Mouse (Mus musculus) CH12F3 (cell line): ENCODE measurements at regions not wholly inside any gene's neighbourhood (a gene's known extent, or its start where the extent isn't known, plus 50 kb on each side); places are given as distances from the start of the nearest gene placed in this dataset.
"Not testable (repeated sequence)": the region's sequence is repeated elsewhere in the genome, so short reads cannot be mapped to it uniquely, and the experiment has no call there.

ENCODE experiments used
- in situ Hi-C: fragments of 300-500 bp; cut with MboI; formaldehyde crosslinking; loops from 2 replicates; pipeline ENCODE4 v1.14.3; 2020; ENCODE audit warnings: low sequenced_read_pairs

DNA sequence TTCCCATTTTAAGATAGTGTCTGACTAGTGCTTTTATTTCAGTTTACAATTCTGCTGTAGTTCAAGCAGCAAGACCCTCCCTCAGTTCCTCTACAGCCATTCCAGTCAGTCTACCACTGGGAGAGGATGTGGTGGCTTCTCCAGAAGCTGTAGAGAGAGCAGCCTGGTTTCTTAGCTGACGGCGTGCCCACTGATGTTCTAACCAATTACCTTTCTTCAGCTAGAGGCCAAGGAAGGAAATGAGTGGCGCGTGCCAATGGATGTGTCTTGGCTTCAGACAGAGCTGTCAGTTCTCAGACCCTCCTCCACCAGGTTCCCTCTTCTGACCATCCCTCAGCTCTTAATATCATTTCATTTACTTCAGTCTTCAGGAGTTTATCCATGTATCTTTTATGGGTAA is 264.7 kb upstream of the Smim15 start:
- in situ Hi-C loops, result no loop called here

DNA sequence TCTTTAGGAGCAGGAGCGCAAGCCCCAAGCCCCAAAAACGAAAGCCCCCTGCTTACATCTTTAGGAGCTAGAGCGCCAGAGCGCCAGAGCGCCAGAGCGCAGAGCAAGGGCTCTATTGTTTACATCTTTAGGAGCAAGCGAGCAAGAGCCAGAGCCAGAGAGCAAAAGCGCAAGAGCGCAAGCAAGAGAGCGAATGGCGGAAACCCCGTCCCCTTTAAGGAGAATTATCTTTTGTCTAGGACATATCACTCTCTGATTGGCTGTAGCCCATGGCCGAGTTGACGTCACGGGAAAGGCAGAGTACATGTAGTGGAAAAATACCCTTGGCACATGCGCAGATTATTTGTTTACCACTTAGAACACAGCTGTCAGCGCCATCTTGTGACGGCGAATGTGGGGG is 269.7 kb upstream of the Smim15 start:
- in situ Hi-C loops, result not testable (repeated sequence)

DNA sequence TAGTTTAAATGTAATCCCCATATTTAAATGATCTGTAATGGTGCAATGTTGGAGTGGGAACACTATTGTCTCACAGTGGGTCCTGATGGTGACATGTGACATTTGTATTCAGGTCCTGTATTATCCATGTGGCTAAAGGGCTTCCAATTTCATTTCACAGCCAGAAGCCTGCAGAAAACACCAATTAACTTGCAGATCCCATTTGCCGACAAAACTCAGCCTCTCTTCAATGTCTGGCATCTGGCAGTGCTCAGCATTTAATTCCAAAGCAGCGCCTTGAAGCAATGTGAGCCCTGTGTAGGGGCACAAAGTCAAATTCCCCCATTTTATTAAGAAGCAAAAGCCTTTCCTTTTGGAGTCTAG is 277.0 kb upstream of the Smim15 start:
- in situ Hi-C loops, result no loop called here

DNA sequence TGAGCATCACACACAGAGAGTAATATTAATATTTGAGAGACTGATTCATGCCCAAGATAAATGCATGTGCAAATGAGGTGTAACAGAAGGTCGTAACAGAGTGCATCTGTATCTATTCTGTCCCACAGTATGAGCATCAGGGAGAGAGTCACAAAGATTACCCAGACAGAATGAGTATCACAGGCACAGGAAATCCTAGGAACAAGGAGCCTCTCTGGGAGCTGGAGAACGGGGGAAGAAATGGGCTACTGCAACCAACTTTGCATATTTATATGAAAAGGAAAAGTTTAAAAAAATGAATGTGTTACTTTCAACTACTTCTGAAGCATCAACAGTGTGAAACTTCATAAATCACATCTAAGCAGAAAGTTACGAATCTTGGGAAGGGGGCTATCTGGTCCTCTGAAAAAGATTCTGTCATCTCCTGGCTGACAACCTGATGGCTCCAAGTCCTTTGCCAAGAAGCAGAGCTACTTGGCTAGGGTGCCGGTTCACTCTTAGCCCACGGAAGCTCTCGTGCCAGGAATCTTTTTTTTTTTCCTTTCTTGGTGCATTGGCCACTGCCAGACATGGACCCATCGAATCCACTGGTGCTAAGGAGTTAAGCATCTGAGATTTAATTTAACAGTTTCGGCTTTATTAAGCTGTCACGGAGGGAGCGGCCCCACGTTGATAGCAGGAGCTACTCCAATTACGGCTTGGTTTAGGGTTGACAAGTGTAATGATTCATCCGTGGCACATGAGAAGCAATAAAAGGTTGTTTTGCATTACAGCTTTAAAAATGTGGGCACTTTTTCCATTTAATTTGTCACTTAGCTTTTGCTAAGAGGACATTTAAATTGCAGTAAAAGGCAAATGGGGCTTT is 277.6 kb upstream of the Smim15 start:
- in situ Hi-C loops, result no loop called here

DNA sequence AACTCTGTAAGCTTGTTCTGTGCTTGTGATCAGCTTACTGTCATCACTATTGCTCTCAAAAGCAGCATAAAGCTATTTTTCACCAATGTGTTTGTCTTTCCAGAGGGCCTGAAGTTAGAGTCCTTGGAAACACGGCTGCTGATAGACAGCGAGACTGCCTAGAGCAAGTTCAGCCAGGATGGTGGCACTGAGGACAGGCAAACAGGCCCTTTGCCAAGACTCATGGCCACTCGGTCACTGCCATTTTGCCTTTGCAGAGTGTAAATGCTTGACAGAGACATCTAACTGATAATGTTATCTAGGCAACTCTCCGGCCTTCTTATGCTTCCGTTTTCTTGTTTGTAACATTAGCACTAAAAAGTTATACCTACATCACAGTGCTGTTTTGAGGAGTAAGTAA is 280.3 kb upstream of the Smim15 start:
- in situ Hi-C loops, result no loop called here

DNA sequence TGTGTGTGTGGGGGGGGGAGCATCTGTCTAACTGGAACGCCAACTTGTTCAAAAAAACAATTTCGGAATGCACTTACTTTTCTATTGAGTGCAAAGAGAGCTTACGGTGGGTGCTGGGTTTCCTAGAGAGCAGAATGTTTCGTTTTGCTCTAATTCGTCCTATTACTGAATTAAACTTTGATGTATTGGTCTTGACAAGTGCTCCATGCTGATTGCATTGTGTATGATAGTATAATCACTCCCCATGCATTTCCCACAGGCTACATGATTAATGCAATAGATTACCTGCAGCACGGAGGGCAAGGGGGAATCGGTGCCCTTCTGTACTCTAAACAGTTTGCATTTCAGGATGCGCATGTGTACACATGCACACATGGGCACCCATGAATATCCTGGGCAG is 283.7 kb upstream of the Smim15 start:
- in situ Hi-C loops, result no loop called here

DNA sequence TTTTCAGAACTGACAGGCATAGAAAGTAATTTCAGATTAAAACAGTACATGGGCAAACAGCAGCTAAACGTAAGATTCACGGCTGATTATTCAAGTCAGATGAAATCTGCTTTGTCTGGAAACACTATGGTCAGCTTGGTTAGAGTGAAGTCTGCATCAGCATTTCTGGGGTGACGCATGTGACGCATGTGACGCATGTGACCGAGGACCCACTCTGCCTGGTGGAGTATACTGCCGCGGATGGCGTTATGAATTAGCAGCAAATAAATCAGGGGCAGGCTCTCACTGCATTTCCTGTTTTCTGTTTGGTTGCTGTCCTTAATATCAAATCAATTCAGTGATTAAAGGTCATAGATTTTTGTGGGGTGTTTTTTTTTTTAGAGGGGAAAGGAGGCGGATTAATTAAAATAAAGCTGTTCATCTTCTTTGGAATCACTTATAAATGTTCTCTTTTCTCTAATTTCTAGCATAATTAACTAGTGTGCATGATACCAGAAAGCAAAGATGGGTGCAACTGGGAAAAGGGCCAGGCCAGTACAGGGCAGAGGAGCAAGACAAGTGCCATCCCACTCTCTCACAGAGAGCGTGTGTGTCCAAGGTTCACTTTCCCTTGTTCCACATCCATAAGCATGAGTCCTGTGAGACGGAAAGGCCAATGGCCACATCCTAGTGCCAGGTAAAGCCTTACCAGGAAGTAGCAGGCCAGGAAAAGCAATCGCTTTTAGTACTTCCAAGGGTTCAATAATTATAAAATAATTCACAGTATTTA is 285.7 kb upstream of the Smim15 start:
- in situ Hi-C loops, result no loop called here

DNA sequence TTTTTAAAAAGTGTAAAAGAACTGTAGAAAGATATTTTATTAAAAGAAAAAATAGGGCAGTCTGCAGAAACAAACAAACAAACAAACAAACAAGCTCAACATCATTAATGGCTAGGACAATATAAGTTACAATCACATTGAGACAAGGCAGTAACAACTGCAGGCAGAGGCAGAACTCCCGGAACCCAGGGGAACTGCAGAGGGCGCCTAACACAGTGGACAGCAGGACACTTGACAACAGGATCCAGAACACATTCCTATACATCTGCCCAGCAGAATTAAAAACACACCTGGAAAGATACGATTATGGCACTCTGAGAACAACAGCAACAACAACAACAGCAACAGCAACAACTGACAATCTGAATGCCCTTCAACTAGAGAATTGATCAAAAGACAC is 291.5 kb upstream of the Smim15 start:
- in situ Hi-C loops, result no loop called here

DNA sequence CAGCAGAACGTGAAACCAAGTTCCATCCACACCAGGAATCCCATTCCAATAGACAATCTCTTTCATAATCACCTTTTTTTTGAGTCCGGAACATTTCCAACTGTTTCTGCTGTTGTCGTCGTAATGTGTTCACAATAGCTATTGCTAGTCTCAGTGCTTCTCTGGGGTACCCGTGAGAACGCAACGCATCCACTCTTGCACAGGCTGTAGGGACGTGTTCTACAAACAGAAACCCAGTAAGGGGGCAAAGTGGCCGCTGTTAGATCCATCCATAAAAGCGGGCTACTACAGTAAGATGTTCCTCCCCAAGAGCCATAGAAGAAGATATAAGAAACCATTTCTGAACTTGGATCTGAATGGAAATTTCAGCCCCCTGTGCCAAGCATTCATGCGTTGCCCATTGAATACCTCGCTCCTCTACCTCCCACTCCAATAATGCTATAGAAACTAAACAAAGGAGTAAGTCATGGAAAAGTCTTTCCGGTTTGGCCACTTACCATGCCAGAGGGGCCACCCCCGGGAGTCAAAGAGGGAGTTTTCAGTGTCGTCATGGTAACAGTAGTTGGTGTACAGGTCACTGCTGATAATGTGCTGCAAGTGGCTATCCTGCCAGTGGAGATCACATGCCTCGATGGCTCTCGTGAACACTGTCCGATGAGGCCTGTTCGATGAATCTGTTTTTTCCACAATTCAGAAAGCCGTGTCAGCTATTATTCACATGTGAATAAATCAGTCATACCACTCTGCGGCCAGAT is 300.6 kb upstream of the Smim15 start:
- in situ Hi-C loops, result no loop called here

DNA sequence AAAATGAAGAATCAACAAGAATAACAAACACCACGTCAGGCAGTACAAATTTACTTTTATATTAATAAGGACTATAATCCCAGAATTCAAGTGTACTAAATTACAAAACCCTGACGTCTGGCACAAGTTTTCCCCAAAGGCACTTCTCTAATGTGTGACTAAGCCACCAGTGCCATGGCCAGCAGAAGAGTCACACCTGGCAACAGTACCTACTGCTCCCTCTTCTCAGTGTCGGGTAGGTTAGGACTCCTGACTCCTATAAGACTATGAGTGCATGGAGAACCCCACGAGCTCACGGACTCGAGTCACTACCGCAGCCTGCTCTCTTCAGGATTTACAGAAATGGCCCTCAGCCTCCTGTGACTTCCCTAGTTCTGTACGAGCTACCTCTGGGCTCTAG is 307.7 kb upstream of the Smim15 start:
- in situ Hi-C loops, result no loop called here

DNA sequence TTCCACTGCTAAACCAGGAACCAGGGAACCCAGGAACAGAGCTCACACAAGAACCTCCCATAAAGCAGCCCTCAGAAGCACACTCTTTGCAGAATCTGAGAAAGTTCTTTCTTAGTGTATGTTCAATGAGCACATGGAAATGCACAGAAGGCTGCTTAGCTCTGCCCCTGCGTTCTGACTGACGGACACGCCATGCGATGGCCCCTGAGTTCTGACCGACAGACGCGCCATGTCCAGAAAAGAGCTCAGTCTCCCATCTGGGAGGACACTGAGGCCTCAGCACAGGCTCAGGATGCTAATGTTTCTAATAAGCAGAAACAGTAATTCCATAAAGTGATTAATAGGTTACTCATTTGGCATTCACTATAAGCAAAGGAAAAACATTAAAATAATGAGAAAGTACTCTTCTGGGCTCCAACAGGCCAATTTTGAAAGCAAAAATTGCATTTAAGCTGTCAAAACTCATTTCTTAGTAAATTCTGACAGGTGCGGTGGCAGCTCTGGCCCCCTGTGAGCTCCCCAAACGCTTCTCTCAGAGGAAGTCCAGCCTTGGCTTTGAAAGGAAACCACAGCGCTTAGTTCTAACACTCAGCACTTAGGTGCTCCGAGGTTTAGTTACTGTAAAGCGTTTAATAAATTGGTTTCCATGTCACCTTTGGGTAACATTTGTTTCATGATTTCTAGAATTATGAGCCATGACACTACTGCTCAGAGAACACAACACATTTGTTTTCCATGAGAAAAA is 309.9 kb upstream of the Smim15 start:
- in situ Hi-C loops, result no loop called here

DNA sequence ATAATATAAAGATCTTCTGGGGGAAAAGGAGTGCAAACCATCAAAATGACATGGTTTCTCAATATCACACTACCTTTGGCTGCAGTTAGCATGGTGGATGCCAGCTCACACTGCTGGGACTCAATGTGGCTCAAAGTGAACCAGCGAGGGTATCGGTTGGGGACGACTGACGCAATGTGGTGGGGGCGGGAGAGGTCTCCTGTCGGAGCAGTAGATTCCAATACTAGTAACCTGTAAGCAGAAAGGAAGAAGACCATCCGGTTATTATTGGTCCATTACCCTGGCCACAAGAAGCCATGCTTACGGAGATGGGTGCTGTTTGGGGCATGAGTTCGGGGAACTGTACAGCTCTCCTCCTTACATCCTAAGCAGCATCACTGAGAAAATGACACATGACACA is 313.3 kb upstream of the Smim15 start:
- in situ Hi-C loops, result no loop called here

DNA sequence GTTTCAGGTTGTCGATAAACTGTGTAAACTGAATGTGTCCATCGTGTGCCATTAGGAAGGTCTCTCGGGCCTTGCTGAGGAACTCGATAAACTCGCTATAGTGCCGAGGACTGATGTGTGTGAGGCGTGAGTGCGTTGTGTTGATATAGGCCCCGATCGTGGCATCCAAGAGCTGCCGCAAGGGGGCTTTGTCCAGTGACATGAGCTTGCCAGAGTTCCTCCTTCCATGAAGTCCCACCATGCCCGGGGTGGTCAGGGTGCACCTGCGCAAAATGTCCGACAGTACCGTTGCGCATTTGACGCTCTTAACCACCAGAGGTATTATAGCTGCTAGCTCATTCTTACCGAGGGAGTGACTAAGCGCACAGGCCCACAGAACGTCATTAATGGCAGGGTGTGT is 317.8 kb upstream of the Smim15 start:
- in situ Hi-C loops, result no loop called here

DNA sequence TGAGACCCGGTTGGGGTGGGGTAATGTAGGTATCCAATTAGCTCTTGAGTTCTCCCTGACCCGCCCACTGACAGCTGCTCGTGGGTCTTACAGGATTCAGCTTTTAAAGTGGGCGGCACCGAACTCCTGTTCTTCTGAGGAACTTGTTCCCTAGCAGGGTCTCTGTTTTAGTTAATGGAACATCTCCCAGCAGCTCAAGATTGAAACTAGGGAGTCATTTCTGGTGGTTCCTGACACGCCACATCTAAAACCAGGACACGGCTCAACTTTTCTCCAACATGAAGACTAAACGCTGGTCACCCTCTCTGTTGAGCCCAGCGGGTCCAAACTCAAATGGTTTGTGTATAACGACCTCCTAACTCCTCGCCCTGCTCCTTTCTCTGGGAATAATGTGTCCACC is 322.3 kb upstream of the Smim15 start:
- in situ Hi-C loops, result no loop called here

DNA sequence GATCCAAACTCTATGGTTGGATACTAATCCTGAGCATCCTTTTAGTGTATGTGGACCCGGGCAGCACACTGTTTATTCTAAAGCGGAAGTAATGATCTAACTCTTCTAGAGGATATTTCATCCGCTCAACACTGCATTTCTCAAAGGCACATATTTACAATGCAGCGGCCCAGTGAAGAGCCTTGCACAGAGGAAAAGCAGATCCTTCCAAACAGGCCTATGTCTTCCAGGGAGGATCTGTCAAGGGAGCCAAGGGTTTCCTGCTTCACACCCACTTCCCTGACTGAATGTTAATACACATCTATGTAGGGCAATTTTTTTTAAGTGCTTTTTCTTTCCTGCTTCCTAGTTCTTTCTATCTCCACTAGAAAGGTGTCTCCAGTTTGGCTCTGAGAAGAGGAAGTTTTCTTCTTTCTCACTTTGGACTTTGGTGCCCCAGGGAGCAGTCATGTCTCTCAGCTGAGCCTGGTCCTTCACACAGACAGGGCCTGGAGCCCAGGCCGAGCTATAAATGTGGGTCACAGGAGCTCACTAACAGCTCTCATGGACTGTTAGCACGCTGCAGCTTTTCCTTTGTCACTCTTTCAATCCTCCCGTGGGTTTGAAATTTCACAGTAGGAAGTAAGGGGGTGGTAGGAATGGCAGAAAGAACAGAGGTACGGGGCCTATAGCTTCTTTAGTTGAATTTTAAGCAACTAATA is 323.2 kb upstream of the Smim15 start:
- in situ Hi-C loops, result no loop called here

DNA sequence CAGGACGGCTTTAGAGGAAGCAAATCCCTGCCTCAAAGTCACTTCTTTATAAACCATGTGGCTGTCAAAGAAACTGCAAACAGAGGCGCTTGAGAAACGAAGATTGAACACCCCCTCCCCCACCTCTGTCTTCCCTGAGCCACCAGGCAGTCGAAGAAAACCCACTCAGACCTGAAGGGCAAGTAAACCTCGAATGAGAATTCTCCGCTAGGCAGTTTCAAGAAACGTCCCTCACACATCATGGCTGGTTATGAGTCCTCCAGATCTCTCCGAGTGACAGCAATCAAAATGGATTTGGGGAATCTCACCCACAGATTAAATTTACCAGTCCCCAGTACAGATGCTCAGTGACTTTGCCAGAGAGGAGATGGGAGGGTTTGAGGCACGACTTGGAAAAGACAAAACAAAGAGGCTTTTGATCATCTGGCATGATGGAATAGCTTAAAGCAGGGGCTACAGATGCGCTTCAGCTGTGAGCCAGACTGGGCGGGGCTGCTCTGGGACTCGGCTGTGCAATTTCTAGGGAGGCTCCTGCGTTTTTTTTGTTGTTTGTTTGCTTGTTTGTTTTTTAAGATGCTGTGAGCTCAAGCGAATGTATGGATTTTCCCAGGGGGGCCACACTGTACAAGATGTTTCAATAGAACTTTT is 325.1 kb upstream of the Smim15 start:
- in situ Hi-C loops, result no loop called here

DNA sequence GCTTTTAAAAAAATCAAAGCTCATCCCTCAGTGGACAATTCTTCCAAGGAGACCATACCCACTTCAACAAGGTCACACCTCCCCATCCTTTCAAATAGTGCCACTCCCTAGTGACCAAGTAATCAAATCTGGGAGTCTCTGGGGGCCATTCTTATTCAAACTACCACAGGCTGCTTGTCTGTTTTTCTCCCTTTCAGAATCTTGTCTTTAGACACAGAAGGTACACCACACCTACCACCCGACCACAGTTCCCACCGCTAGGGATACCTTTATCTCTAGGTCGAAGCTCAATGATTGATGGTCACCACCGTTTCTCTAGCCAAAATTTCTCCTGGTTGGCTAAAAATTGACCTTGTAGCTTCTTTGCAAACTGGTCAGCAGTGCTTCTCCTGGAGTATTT is 328.6 kb upstream of the Smim15 start:
- in situ Hi-C loops, result no loop called here

DNA sequence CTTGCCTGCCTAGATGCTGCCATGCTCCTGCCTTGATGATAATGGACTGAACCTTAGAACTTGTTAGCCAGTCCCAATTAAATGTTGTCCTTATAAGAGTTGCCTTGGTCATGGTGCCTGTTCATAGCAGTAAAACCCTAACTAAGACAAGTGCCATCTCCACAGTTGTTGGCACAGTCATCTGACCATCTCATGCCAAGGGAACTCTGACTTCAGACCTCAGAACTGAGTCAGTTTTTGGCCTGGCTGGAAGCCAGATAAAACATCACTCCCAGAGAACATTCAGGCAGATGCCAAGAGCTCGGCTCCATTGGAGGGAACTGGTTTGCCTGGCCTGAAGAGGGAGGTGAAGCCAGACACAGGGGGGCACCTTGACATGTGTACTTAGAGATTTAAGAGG is 330.2 kb upstream of the Smim15 start:
- in situ Hi-C loops, result no loop called here

DNA sequence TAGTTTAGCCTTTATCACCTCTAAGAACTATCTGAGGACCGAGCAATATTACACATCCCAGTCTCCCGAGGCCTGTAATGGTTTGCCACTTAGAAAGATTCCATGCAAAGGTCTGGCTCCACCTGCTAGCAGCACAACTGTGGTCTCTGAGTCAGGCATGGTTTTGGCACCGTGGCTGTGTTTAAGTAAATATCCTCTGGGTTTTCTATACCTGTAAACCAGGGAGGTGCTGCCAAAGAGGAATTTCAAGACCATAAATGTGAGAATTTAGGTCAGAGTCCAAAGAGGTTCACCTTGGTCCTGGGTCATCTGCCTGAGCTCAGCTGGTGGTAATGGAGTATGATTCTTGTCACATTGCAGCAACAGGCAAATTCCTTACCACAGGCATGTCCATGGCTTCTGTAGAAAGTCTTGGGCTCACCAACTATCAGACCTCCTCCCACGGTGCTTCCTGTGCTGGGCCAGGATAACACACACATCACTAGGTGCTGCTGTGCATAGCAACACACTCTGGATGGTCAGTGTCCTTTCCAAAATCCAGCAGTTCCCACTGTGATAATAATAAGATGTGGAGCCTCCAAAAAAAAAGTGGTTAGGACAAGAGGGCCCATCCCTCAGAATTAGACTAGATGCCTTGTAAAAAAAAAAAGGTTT is 332.8 kb upstream of the Smim15 start:
- in situ Hi-C loops, result no loop called here
